Mouse (Mus musculus) adrenal gland, postnatal 36 days (tissue): Measurements from ENCODE around the gene Enoph1. TPM values are rescaled to one million over a fixed set of nuclear protein-coding genes. Genes with fewer than 3 reads are reported as not detected.
A peak's percentile ranks its signal among the peaks of the same experiment; 100 is the strongest.

Source experiments
- DNase-seq, 2 experiments: peaks; one replicate each; pipeline ENCODE4 v3.0.0; 2021; ENCODE audit warnings: mixed read lengths in 1 of 2
- total RNA-seq, 2 experiments: library from RNA; stranded (reverse); gene quantifications; 2 replicates each; pipeline ENCODE4 v1.2.3; 2021

Gene Enoph1
- total RNA-seq, 2 experiments from 2014 or later: 33.2 to 36.6 TPM

DNA sequence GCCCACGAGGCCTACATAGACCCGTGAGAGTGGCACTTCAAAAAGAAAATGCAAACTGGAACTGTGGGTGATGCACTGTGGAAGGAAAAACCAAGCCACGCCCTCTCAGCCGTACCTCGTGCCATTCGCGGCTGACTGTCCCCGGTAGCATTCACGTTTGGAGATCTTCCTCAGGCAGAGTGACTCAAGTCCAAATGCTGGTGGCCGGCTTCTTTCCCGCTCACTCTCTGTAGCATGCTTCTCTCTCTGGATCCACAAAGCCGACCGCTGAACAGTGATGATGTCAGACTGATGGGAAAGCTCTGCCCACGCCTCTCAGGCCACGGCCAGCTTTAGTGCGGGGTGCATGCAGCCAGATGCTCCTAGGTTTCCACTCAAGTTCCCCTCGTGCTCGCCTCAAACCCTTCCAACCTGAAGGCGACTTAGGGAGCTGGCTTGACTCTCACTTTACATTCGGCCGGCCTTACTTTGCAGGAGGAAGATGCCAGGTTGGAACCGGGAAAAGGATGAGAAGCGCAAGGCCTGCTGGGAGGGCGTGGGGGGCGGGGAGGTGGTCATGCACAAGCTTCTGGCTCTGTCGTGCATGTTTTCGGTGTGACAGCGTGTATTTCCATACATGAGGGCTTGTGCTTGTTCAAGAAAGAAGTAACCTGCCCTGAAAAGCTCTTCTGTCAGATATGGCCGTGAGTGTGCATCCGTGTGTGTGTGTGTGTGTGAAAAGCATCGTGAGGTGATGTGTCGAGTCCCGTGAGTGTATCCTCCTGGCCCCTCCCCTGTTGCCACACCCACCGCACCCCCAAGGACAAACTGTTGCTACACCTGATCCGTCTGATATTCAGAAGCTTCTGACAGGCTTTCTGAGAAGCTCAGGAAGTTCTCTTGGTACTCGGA is 39.5 kb downstream of the Enoph1 start:
- DNase-seq: peak; percentile 23 to 27

DNA sequence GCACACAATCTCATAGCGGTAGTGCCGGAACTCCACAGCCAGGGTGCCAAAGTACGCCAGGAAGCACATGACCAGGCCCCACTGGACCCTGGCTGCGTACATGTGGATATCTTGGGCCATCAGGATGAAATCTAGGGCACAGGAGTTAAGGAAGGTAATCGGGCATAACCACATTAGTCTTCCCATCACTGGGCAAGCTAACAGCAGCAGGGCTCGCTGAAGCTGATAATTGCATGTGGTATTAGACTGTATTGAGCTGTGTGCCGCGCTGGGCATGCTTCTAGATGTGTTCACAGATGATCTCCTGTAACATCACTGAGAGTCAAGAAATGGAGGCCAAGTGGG is 40.1 kb downstream of the Enoph1 start:
- no peak for DNase-seq

GRCm38 (mm10) chr5:100082006-100082405 is 42.2 kb downstream of the Enoph1 start:
- no peak for DNase-seq

GRCm38 (mm10) chr5:100083953-100084562 is 44.3 kb downstream of the Enoph1 start:
- DNase-seq: no peak

DNA sequence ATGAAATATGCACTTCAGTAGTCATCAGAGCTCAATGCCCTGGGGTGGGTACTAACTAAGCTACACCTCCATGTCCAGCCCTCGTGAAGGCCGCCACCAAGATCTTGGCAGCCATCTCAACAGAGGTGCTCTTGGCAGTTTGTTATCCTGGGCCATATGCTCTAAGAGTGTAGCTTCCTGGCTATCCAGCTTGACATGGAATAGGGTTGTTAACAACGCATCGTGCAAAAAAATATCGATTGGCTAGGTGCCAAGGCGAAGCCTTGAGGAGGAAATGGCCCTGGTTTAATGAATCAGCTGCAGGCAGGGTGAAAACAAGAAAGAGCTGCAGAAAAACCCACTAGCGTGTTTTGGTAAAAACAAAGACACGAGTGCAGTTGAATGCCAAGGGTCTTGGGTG is 45.3 kb downstream of the Enoph1 start:
- peak; percentile 35 to 44 for DNase-seq

DNA sequence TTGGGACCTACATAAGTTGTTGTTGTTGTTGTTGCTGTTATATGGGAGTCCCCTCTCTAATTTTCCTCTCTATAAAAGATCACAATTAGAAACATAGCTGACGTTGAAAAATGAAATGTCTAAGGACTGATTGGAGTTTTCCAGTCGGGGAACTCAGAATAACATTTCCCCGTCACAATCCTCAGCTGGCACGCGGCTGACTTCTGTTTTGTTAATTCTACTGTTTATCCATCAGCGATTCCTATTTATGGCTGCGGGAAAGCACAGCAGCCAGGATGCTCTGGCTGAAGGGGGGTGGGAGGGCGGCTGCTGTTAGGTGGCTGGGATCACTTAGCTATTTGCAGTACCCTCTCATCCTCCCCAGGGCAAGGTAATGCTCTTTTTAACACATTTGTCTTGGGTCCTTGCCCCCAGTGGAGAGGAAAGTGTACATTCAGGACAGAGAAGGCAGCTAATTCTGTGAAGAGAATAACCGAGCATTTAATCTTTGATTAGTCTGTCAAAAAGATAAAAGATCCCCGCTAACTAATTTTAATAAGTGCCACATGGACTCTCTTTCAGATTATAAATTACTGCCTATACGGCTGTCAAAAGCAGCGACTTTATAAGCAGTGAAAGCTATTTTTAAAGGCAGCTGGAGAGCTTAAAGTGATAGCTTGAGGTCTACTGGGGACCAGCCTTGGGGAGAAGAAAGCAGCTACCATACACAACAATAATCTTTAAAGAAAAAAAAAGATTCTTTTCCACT is 50.9 kb downstream of the Enoph1 start:
- DNase-seq: no peak

DNA sequence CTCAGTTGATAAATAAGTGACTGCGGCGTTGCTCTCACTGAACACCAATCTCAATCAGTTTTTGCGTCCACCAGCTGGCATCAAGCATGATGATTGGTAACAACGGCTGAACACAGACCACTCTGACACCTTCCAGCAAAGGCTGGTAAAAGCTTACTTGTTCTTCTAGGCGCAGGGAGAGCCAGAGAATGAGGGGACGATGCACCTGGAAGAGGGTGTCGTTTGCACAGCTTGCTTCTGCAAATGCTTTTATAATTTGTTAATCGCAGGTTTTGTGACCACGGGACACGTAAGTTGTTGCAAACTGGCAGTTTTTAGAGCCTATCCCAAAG is 51.4 kb downstream of the Enoph1 start:
- no peak for DNase-seq

GRCm38 (mm10) chr5:100091602-100092001 is 51.8 kb downstream of the Enoph1 start:
- no peak for DNase-seq

DNA sequence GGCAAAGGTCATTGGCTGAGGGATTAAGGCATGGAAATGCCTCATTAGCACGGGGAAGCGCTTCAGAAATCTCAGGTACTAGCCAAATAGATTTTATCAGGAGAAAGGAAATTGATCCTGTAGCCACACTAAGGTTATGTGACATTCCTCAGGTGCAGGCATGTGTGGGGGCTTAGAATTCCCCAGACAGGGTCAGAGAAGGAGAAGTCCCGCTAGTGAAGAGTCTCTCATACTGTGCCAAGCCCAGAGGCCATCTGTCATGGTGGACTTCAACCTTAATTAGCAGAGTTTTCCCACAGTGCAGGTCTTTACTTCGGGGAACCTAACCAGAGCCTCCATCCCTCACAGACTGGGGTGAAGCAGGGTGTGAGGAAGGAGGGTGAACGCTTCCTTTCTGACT is 57.2 kb downstream of the Enoph1 start:
- DNase-seq: no peak

- DNase-seq: no peak
These were observed 58.2 kb downstream of the Enoph1 start for GRCm38 (mm10) chr5:100097967-100098366.

GRCm38 (mm10) chr5:100102395-100102794 is 62.6 kb downstream of the Enoph1 start:
- no peak for DNase-seq

DNA sequence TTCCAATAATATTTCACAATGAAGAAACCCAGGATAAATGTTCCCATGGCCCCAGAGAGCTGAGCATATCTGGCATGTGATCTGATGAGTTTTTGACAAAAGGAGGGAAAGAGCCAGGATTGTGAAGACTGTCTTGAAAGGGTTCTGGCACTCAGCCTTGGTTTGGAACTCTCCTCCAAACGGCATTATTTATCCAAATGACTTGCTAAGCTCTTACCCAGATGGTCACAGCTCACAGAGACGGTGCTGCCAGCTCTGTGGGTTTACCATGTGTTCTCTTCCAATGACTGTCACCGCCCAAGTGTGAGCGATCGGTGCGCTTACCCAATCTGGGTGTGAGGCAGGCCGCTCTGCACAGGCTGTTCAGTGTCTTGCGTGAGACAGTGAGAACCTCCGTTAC is 69.1 kb downstream of the Enoph1 start:
- DNase-seq: peak; percentile 4 to 10

- peak; percentile 55 to 57 for DNase-seq
These were observed 69.9 kb downstream of the Enoph1 start for GRCm38 (mm10) chr5:100109543-100110282.

- DNase-seq: no peak
These were observed 70.8 kb downstream of the Enoph1 start for GRCm38 (mm10) chr5:100110581-100110980.

DNA sequence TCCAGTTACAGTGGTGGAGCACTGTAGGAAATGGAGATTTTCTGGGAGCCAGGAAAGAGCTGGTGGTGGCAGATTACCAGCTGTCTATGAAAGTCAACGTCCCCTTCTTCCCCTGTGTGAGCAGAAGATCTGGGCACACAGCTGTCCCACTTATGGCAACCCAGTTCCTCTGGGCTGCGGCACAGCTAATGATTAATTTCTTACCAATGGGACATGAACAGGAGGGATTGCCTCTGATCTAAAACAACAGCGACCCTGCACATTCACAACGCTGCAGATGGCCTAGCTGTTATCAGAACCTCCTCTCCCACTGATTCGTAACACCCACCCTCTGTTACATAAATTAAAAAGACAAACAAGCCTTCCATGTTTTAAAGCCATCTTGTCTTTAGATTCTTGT is 73.6 kb downstream of the Enoph1 start:
- no peak for DNase-seq

Other genes starting within 250 kb of the Enoph1 start
- gene Vamp9, start 133.7 kb upstream of the Enoph1 start, total RNA-seq: under 1 TPM in 1 of 2 experiments, not detected in 1; 0.99 TPM
- 100 to 1,000 TPM; 131 to 138 TPM for gene Hnrnpd, start 61.0 kb upstream of the Enoph1 start, total RNA-seq
- gene 4930524J08Rik, start 60.9 kb upstream of the Enoph1 start, total RNA-seq: 1 to 10 TPM; 1.2 to 2.2 TPM
- gene Hnrnpdl, start 321 bp upstream of the Enoph1 start, total RNA-seq: 100 to 1,000 TPM; 109 to 118 TPM
- gene Tmem150c, start 119.8 kb downstream of the Enoph1 start, total RNA-seq: 10 to 100 TPM; 12.2 to 19.0 TPM